Mouse (Mus musculus) lung, adult 2 months (tissue): ENCODE data around the gene Maml2.

Experiments
- CTCF ChIP-seq: fragments of 200-500 bp; IDR thresholded peaks from 2 replicates; pipeline ENCODE4 v1.5.1; 2011; ENCODE audit warnings: mild to moderate bottlenecking, low read length, control low read depth; ENCODE audit not compliant: insufficient read depth
- POLR2A ChIP-seq: fragments of 200-500 bp; IDR thresholded peaks from 2 replicates; pipeline ENCODE4 v1.6.1; 2011; ENCODE audit warnings: low read depth, mild to moderate bottlenecking, control low read depth, low read length, borderline replicate concordance; ENCODE audit errors: extremely low read depth

DNA sequence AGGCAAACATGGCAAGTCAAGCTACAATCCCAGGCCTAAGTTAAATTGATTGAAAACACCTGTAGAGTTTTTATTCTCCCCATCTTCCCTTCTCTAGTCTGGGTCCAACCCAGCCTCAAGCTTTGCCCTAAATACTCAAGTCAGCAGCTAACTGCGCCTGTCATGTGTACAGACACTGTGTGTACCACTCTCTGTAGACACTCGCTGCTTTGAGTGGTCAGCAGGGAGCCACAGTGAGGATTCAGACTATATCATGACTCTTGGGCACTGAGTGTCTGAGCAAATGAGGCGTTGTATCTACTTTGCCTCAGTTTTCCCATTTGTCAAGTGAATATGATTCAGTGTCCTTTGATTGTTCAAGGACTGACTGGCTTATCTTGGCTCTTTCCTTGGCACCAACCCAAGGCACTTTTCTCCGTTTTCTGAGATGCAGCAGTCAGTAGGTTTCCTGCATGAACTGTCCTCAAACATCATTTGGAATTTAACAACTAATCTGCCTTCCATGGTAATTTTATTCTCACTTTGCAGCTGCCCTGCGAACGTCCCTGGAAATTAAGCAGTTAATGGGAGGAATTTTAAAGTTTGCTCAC lies 135.8 kb downstream of the Maml2 start:
- no peak for TF ChIP-seq POLR2A
- TF ChIP-seq CTCF, result no peak
